Mouse (Mus musculus): ENCODE measurements around the gene Ap2a1.

- no peak for TF ChIP-seq CTCF (IDR thresholded peaks at IDR 0.05)
- TF ChIP-seq EP300 (IDR thresholded peaks at IDR 0.05; ENCODE audit: insufficient read depth, low read depth, low read length): no peak
- no peak for TF ChIP-seq POLR2A (IDR thresholded peaks at IDR 0.05; ENCODE audit: insufficient read depth, low read depth, low read length)
Observed at GRCm38 (mm10) chr7:44888256-44889105, 40.8 kb downstream of the Ap2a1 start.
